Mouse (Mus musculus) CH12.LX (cell line): Measurements from ENCODE around the gene Rab4b.

Source experiments
- BHLHE40 ChIP-seq: IDR thresholded peaks from 2 replicates; pipeline ENCODE4 v1.6.1; 2011; ENCODE audit warnings: mild to moderate bottlenecking, low read depth, low read length, improper control_type of control experiment
- CHD1 ChIP-seq: IDR thresholded peaks from 2 replicates; pipeline ENCODE4 v1.6.1; 2012; ENCODE audit warnings: low read depth, low read length, improper control_type of control experiment, inconsistent platforms
- CTCF ChIP-seq, 2 experiments: IDR thresholded peaks in 1 of 2; conservative IDR thresholded peaks in 1 of 2; 2 replicates each; pipeline ENCODE4 v1.5.1; 2011 to 2012; ENCODE audit warnings: low read depth in 2 of 2, low read length in 2 of 2, improper control_type of control experiment in 1 of 2, inconsistent platforms in 1 of 2, mild to moderate bottlenecking in 1 of 2, moderate library complexity in 1 of 2
- EP300 ChIP-seq: IDR thresholded peaks from 2 replicates; pipeline ENCODE4 v1.6.1; 2011; ENCODE audit warnings: low read length, improper control_type of control experiment
- HCFC1 ChIP-seq: IDR thresholded peaks from 2 replicates; pipeline ENCODE4 v1.6.1; 2012; ENCODE audit warnings: low read depth, mild to moderate bottlenecking, inconsistent platforms, low read length, improper control_type of control experiment
- KAT2A ChIP-seq: IDR thresholded peaks from 2 replicates; pipeline ENCODE4 v1.6.1; 2012; ENCODE audit warnings: low read length, improper control_type of control experiment, inconsistent platforms; ENCODE audit not compliant: insufficient replicate concordance
- POLR2A ChIP-seq: IDR thresholded peaks from 2 replicates; pipeline ENCODE4 v1.6.1; 2011; ENCODE audit warnings: low read depth, mild to moderate bottlenecking, improper control_type of control experiment, low read length

DNA sequence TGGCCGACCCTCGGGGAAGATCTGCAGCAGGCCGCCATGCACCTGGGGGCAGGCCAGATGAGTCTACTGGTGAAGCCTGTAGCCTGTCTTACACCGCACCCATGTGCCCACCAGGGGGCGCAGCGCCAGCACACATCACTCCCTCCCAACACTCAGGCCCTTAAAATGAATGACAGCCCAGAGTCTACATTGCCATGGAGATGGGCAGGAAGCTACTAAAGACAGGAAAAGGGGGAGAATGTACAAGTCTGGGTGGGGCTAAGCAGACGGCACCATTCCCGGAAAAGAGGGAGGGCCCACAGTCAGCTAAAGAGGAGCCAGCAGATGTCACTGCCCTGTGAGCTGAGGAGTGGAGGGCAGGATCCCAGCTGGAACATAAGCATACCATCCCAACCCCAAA is 18.8 kb downstream of the Rab4b start:
- TF ChIP-seq CTCF (conservative IDR thresholded peaks at IDR 0.05 in 1 of 2, IDR thresholded peaks at IDR 0.05 in 1 of 2; ENCODE audit: low read depth in 2 of 2, low read length in 2 of 2), result peak; percentile 81 to 94
- TF ChIP-seq BHLHE40, result 0 out of 2 replicates have a peak, but pooled peaks have one; percentile 14
- TF ChIP-seq EP300, result no peak
- TF ChIP-seq CHD1, result no peak
- TF ChIP-seq KAT2A, result no peak
- TF ChIP-seq POLR2A, result no peak
- no peak for TF ChIP-seq HCFC1
